Mouse (Mus musculus) testis, adult 2 months (tissue): ENCODE results near the gene Smdt1.

Experiments used
- CTCF ChIP-seq: fragments of 200-500 bp; IDR thresholded peaks from 2 replicates; pipeline ENCODE4 v1.5.1; 2012; ENCODE audit warnings: low read depth, mild to moderate bottlenecking, inconsistent platforms, low read length, moderate library complexity; ENCODE audit not compliant: control insufficient read depth, insufficient read depth, insufficient replicate concordance
- POLR2A ChIP-seq: fragments of 200-500 bp; IDR thresholded peaks from 2 replicates; pipeline ENCODE4 v1.6.1; 2012; ENCODE audit warnings: low read depth, mild to moderate bottlenecking, inconsistent platforms, low read length, moderate library complexity; ENCODE audit not compliant: control insufficient read depth

DNA sequence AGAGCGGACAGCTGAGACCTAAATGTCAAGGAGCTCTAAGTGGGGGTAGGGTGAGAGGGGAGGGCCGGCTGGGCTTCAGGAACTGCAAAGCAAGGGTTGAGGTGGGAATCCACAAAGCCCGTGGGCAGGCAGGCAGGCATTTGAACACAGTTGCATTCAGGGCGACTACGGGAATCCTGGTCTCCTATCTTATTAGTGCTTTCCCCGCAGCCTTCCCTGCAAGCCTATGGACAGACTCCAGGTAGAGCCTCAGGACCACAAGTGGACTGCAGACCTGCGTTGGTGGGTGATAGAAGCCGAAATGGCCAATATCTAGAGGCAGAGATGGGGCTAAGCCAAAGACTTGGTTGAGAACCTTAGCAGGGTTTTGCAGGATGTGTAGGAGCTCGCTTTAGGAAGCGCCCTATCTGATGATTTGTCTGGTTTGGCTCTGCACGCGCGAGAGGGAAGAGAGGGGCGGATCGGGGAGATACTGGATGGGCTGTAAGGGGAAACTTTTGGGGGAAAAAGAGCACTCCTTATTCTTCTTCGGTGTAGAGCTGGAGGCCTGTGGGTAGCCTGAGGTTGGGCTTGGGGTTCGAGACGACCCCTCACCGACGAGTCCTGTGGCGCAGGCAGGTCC, 1.8 kb downstream of the Smdt1 start:
- no peak for TF ChIP-seq CTCF
- no peak for TF ChIP-seq POLR2A
